Mouse (Mus musculus) midbrain, embryonic 16.5 days (tissue): ENCODE results near the gene Smap2. TPM values are rescaled to one million over a fixed set of nuclear protein-coding genes. Genes with fewer than 3 reads are reported as not detected.

Experiments used
- ATAC-seq: fragments of 200-750 bp; cut with Nextera tagmentation; 2 replicates; pipeline ENCODE4 v1.8.0; 2017; ENCODE audit warnings: moderate TSS enrichment
- H3K27ac ChIP-seq: fragments of 300-500 bp; sonication (generic); 2 replicates; pipeline ENCODE4 v1.5.1; 2014; ENCODE audit warnings: mild to moderate bottlenecking, low read length, mixed read lengths
- H3K27me3 ChIP-seq: fragments of 300-500 bp; sonication (generic); 2 replicates; pipeline ENCODE4 v1.6.1; 2014; ENCODE audit warnings: low read depth, low read length, mixed read lengths; ENCODE audit not compliant: control insufficient read depth, insufficient read depth
- H3K36me3 ChIP-seq: fragments of 300-500 bp; sonication (generic); 2 replicates; pipeline ENCODE4 v1.6.1; 2014; ENCODE audit warnings: mild to moderate bottlenecking, low read length, moderate library complexity, mixed read lengths; ENCODE audit not compliant: control insufficient read depth, insufficient read depth
- H3K4me1 ChIP-seq: fragments of 300-500 bp; sonication (generic); 2 replicates; pipeline ENCODE4 v1.6.1; 2014; ENCODE audit warnings: mild to moderate bottlenecking, low read length, mixed read lengths; ENCODE audit not compliant: control insufficient read depth, insufficient read depth
- H3K4me2 ChIP-seq: fragments of 300-500 bp; sonication (generic); 2 replicates; pipeline ENCODE4 v1.6.1; 2014; ENCODE audit warnings: mild to moderate bottlenecking, low read length, mixed read lengths
- H3K4me3 ChIP-seq: fragments of 300-500 bp; sonication (generic); 2 replicates; pipeline ENCODE4 v1.5.1; 2014; ENCODE audit warnings: low read depth, mild to moderate bottlenecking, low read length, moderate library complexity, mixed read lengths
- H3K9ac ChIP-seq: fragments of 300-500 bp; sonication (generic); 2 replicates; pipeline ENCODE4 v1.6.1; 2014; ENCODE audit warnings: low read depth, low read length, mixed read lengths
- H3K9me3 ChIP-seq: fragments of 300-500 bp; sonication (generic); replicated peaks from 2 replicates; pipeline ENCODE4 v1.6.1; 2014; ENCODE audit warnings: mild to moderate bottlenecking, low read length, mixed read lengths; ENCODE audit not compliant: control insufficient read depth, poor library complexity, severe bottlenecking
- WGBS: fragments of 180-500 bp; shearing (Covaris S2); extraction: QIAGEN DNeasy Blood & Tissue Kit; methylation state at CpG from one replicate; pipeline ENCODE4 v1.1.7; 2014; 5-methylcytosine and 5-hydroxymethylcytosine counted together
- polyA plus RNA-seq: library from polyadenylated mRNA; unstranded; fragments of >200 nt; fragmentation: Nextera tagmentation; extraction: Ambion mirVana; gene quantifications from 2 replicates; pipeline ENCODE4 v1.2.1, GENCODE M21; 2015

Gene Smap2
- polyA plus RNA-seq, 1 experiment from 2014 or later = 43.2 TPM

GRCm38 (mm10) chr4:121014594-121015267 lies 2.3 kb downstream of the Smap2 start:
- 83% methylated on average over 10 of the region's 10 CpGs for WGBS
- H3K4me3 ChIP-seq = no peak overlapping the region

DNA sequence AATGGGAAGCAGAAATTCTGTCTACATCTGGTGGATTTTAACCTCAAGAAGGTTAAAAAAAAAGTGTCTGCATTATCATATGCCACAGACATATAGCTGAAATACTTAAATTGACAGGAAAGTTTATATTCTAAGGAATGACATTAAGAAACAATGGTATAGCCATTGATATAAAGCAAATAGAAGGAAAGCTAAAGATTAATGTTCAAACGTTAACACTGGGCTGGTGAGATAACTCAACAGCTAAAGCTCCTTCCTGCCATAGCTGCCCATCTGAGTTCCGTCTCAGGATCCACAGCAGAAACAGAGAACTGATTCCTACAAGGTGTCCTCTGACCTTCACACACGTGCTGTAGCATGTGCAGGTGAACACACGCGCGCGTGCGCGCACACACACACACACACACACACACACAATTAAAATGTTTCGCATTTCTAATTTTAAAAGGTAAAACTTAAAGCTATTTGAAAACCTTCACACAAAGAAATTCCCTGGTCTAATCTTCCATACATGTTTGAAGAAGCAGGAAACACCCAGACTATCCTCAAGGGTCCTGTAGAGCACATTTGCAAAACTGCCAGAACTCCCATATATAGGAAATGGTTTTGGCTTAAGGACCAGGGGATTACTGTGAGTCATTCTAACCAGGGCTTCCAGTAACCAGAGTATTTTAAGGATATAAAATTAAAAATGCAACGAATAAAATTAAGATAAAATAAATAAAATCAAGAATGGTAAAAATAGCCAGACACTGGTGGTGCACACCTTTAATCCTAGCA lies 6.1 kb downstream of the Smap2 start:
- WGBS = 82% methylated on average over 11 of the region's 11 CpGs
- Histone ChIP-seq H3K4me1 (peaks cover 15% of the 10 kb centered on the region), H3K4me2 (no peak overlapping the region), H3K9ac (no peak overlapping the region), H3K4me3 (no peak overlapping the region), H3K27ac (no peak overlapping the region), H3K27me3 (no peaks in the 10 kb centered on the region), H3K36me3 (no peaks in the 10 kb centered on the region), H3K9me3 (no peaks in the 10 kb centered on the region)
- ATAC-seq = no peak

More at GRCm38 (mm10) chr4:121014594-121015267, 2.3 kb downstream of the Smap2 start:
- Histone ChIP-seq H3K4me1 (peaks cover 16% of the 10 kb centered on the region), H3K36me3 (no peaks in the 10 kb centered on the region), H3K27me3 (no peaks in the 10 kb centered on the region), H3K9ac (no peak overlapping the region; the same call in 1 of the 2 replicates), H3K4me2 (peak overlapping the region; percentile 67), H3K27ac (no peak overlapping the region), H3K9me3 (no peaks in the 10 kb centered on the region)
- no peak for ATAC-seq

- 85% methylated on average over 5 of the region's 5 CpGs for whole genome bisulfite sequencing
These were observed 7.9 kb downstream of the Smap2 start for GRCm38 (mm10) chr4:121009151-121009550.

DNA sequence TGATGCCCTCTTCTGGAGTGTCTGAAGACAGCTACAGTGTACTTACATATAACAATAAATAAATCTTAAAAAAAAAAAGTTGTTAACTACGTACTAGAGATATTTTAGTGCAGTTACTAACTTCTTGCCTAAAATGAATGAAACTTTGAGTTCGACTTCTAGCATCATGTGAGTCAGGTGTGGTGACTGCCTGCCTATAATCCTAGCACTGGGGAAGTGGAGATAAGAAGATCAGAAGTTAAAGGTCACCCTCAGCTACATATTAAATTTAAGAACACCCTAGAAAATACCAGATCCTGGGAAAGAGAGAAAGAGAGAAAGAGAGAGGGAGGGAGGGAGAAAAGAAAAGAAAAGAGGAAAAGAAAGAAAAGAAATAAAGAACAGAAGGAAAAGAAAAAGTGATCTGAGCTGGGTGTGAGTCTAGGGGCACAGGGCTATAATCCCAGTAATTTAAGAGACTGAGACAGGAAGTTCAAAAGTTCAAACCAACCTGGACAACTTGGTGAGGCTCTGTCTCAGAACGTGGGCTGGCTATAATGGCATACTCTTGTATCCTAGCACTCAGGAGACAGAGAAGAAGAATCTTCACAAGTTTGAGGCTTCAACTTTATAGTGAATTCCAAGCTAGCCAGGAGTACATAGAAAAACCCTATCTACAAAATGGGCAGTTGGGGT lies 8.8 kb downstream of the Smap2 start:
- H3K4me3 ChIP-seq = no peak overlapping the region
- no peak overlapping the region for H3K9ac ChIP-seq
- no peak overlapping the region for H3K4me2 ChIP-seq
- H3K27me3 ChIP-seq = no peaks in the 10 kb centered on the region
- WGBS = 83% methylated on average over 3 of the region's 3 CpGs
- H3K9me3 ChIP-seq = no peaks in the 10 kb centered on the region
- H3K36me3 ChIP-seq = no peaks in the 10 kb centered on the region
- H3K4me1 ChIP-seq = peaks cover 9% of the 10 kb centered on the region
- no peak overlapping the region for H3K27ac ChIP-seq
- ATAC-seq = no peak

More at GRCm38 (mm10) chr4:121009151-121009550, 7.9 kb downstream of the Smap2 start:
- Histone ChIP-seq H3K9me3 (no peaks in the 10 kb centered on the region), H3K4me3 (no peak overlapping the region), H3K4me1 (peaks cover 3% of the 10 kb centered on the region), H3K27me3 (no peaks in the 10 kb centered on the region), H3K4me2 (no peak overlapping the region), H3K9ac (no peak overlapping the region), H3K27ac (no peak overlapping the region), H3K36me3 (no peaks in the 10 kb centered on the region)
- ATAC-seq = no peak

- Histone ChIP-seq H3K36me3 (no peaks in the 10 kb centered on the region), H3K9ac (no peak overlapping the region), H3K9me3 (no peaks in the 10 kb centered on the region), H3K27ac (no peak overlapping the region), H3K4me3 (no peak overlapping the region), H3K4me1 (peaks cover 19% of the 10 kb centered on the region), H3K4me2 (no peak overlapping the region), H3K27me3 (no peaks in the 10 kb centered on the region)
- no peak for ATAC-seq
These were observed 10.0 kb downstream of the Smap2 start for GRCm38 (mm10) chr4:121007006-121007405.

DNA sequence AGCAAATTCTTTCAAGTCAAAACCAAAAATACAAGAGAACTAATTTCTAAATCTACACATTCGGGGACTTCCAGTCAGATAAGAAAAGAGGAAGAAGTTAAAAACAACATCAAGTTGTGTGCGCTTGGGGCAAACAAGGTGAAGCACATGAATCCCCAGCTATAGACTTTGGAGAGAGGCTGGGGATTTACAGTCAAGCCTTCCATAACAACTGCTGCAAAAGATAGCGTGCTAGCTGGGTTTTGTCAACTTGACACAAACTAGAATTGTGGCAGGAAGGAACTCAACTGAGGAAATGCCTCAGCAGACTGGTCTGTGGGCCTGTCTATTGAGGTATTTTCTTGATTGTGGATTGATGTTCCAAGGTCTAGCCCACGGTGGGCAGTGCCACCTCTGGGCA lies 12.4 kb downstream of the Smap2 start:
- H3K4me2 ChIP-seq = no peak overlapping the region
- H3K27me3 ChIP-seq = no peaks in the 10 kb centered on the region
- no peak for ATAC-seq
- 88% methylated on average over 4 of the region's 4 CpGs for WGBS
- H3K9me3 ChIP-seq = no peaks in the 10 kb centered on the region
- no peak overlapping the region for H3K4me3 ChIP-seq
- no peak overlapping the region; the same call in 1 of the 2 replicates for H3K27ac ChIP-seq
- peaks cover 25% of the 10 kb centered on the region for H3K4me1 ChIP-seq
- no peaks in the 10 kb centered on the region for H3K36me3 ChIP-seq
- H3K9ac ChIP-seq = no peak overlapping the region

DNA sequence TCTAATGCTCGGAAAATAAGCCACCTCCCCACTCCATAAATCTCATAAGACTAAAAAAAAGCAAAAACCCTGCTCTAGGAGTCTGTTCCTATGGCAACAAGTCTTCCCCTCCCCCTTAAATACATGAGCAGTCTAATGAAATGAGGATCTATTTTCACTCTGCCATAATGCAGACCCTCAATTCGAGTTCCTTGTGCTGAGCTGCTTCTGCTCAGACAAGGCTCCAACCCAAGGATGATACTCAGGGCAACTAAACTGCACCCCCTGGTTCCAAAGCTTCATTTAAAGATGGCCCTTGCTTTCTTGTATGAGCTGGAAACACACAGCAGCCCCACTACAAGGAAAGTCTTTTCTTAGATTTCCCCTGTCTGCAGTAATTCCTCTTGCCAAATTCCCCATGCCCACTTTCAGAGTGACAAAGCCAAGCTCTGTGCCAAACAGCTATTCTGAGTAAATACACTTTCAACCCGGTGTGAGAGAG lies 13.4 kb downstream of the Smap2 start:
- peak; percentile 77 for ATAC-seq
- Histone ChIP-seq H3K9ac (no peak overlapping the region), H3K4me2 (peak overlapping the region; percentile 33), H3K27ac (peak overlapping the region; percentile 85), H3K4me1 (peaks cover 25% of the 10 kb centered on the region), H3K36me3 (no peaks in the 10 kb centered on the region), H3K4me3 (no peak overlapping the region), H3K27me3 (no peaks in the 10 kb centered on the region), H3K9me3 (no peaks in the 10 kb centered on the region)
- WGBS = 9% methylated on average over 3 of the region's 3 CpGs

- 6% methylated on average over 8 of the region's 8 CpGs for WGBS
- peak overlapping the region; percentile 32; the same call in 1 of the 2 replicates for H3K9ac ChIP-seq
- ATAC-seq = peak; percentile 61
- peak overlapping the region; percentile 83 for H3K27ac ChIP-seq
- no peak overlapping the region for H3K4me3 ChIP-seq
- no peaks in the 10 kb centered on the region for H3K9me3 ChIP-seq
- no peaks in the 10 kb centered on the region for H3K36me3 ChIP-seq
- H3K4me1 ChIP-seq = peaks cover 25% of the 10 kb centered on the region
- no peaks in the 10 kb centered on the region for H3K27me3 ChIP-seq
- H3K4me2 ChIP-seq = peak overlapping the region; percentile 36
These were observed 14.5 kb downstream of the Smap2 start for GRCm38 (mm10) chr4:121002400-121003171.
